Mouse (Mus musculus) common myeloid progenitor, adult 5-6 weeks (primary cell): ENCODE data around the gene Mrpl22. TPM values are rescaled to one million over a fixed set of nuclear protein-coding genes. Genes with fewer than 3 reads are reported as not detected.
A peak's percentile ranks its signal among the peaks of the same experiment; 100 is the strongest.
"Not testable (repeated sequence)": the region's sequence is repeated elsewhere in the genome, so short reads cannot be mapped to it uniquely, and the experiment has no call there.

ENCODE experiments used
- ATAC-seq: replicated peaks from 2 replicates; pipeline ENCODE4 v1.8.0; 2016; ENCODE audit warnings: low read depth, mild to moderate bottlenecking, moderate TSS enrichment, inconsistent platforms; ENCODE audit not compliant: poor library complexity, severe bottlenecking
- total RNA-seq: library from RNA; stranded (forward); fragments of 200-1000, 187-1606 nt; gene quantifications from 2 replicates; pipeline ENCODE4 v1.2.3, GENCODE M21; 2017

Mrpl22 gene
- total RNA-seq, 1 experiment from 2014 or later: 55.2 TPM

DNA sequence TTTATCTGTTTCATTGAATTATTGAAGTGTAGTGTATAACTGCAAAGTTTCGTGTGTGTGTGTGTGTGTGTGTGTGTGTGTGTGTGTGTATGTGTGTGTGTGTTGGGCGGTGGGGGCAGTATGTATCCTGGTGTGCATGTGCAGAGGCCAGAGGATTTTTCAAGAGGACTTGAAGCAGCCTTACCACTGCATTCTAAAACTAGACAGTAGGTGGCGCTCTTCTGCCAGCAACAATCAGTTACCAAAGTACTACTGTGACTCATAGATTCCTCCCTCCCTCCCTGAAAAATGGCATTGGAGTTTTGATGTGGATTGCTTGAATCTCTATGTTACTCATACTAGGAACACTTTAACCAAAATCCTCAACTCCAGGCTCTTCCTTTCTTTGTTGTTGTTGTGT lies 8.1 kb downstream of the Mrpl22 start:
- ATAC-seq: peak; percentile 79

DNA sequence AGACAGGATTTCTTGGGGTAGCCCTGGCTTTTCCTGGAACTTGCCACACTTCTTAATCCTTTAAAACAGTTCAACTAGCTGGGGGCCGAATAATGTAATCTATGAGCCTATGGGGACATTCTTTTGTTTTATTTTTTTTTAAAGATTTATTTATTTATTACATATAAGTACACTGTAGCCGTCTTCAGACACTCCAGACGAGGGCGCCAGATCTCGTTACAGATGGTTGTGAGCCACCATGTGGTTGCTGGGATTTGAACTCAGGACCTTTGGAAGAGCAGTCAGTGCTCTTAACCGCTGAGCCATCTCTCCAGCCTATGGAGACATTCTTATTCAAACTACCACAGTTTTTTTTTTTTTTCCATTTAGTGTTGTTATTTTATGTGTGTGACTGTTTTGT lies 8.5 kb downstream of the Mrpl22 start:
- not testable (repeated sequence) for ATAC-seq

DNA sequence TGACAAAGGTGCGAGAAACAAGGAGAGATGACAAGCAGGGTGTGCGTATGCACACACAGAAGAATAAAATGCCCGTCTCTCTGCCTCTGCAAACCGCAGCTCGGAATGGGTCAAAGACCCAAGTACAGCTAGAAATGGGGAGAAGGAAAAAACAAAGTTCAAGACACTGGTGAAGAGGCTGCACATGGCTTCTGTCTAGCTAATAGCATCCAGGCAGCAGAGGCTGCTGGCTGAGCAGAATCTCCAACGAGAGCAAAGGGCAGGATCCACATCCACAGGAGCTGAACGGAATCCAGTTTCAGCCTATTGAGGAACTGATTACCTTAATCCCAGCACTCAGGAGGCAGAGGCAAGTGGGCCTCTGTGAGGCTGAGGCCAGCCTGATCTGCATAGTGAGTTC lies 9.3 kb downstream of the Mrpl22 start:
- no peak for ATAC-seq

DNA sequence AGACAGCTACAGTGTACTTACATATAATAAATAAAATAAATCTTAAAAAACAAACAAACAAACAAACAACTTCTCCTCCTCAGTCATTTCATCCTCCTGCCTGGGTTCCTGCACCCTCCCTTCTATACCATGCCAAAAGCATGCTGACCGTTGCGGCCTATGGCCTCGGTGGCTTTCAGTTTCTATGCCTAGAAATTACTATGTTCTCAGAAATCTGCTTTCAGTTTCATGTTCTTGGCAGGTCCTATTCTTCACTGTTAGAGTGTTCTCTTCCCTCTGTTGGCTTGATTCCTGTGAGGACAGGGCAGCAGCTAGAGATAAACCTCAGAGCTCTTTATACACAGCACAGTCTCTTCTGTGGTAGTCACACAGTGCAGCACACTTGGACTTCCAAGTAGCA lies 12.1 kb downstream of the Mrpl22 start:
- peak; percentile 73 for ATAC-seq

GRCm38 (mm10) chr11:58189675-58190074 lies 18.2 kb downstream of the Mrpl22 start:
- ATAC-seq: no peak

GRCm38 (mm10) chr11:58193326-58193725 lies 21.9 kb downstream of the Mrpl22 start:
- 0 out of 2 replicates have a peak, but pooled peaks have one; percentile 15 for ATAC-seq

DNA sequence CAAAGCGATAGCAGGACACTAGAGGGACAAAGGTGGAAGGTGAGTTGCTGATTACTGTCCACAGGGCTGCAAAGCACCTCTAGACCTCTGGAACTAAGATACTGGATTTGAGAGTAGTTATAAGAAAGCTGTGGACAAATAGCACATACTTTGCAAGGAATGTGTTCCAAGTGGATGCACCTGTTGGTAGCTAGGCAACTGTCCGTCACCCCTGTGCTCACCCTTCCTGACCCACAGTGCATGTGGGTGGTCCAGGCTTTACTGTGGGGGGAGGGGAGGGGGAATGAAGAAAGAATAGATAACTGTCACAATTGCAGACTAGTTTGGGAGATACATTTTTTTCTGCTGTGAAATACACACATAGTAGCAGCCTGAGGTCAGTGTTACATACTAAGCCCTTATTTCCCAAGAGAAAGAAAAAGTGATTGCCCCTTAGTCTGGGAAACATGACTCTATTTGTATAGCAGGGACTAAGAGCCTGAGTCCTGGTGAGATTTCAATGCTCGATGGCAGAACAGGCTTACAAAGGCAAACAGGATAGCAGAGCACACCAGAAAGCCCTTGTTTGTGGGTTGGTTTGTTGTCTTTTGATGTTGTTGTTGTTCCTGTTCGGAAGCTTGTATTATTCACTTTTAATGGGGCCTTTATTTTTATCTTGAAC lies 22.5 kb downstream of the Mrpl22 start:
- no peak for ATAC-seq

DNA sequence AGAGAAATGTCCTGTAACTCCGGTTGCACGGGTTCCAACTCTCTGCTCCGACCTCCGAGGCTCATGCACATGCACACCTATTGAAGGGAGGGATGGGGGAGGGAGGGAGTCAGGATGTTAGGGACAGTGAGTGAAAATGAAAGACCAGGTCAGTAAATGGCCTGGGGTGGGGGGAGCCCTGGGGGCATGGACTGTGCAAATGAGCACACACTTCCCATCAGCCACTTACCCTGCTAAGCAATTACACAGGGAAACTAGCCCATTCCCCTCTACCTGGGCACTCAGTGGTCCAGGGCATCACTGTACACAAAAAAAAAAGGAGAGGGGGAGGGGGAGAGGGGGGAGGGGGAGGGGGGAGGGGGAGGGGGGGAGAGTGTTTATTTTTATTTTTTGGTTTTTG lies 27.2 kb downstream of the Mrpl22 start:
- no peak for ATAC-seq

DNA sequence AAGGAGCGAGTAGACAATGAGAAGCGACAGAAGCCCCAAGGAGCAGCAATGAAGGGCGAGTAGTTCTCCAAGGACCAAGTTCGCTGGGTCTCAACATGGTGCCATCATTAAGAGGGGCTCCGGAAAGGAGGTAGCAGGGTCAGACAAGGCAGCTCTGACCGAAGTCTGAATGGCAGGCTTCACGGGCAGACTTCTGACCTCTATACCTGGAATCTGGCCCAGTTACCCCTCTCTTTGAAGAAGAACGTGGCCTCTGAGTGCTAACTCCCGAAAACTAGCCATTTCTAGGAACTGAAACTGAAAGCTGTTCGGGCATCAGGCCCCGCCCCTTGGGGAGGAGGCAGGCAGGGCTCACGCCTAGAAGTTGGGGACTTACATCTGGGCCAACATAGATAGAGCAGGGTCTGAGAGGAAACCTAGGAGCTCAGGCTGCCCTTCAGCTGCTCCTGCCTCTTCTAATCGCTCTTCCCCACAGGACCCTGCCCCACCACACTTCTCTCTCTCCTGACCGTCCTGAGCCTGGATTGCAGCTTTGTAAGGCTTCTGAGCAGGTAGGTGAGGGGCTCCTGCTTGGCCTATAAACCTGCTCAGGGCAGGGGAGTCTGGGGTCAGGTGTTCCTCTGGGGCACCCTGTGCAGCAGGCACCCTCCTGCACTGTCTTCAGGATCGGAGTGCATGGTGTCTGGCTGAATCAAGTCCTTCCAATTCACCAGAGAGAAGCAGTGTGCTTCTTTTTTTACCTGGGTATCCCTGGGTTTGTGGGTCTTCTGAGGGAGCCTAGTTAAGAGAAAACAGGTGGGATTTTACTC lies 28.0 kb downstream of the Mrpl22 start, which contains the start of the genes Igtp and Irgm2:
Gene Igtp, plus strand, starts transcription at position 328 of the 809 bp plus-strand sequence.
Gene Irgm2, plus strand, starts transcription at position 390 of the 809 bp plus-strand sequence.
- ATAC-seq: peak; percentile 98

DNA sequence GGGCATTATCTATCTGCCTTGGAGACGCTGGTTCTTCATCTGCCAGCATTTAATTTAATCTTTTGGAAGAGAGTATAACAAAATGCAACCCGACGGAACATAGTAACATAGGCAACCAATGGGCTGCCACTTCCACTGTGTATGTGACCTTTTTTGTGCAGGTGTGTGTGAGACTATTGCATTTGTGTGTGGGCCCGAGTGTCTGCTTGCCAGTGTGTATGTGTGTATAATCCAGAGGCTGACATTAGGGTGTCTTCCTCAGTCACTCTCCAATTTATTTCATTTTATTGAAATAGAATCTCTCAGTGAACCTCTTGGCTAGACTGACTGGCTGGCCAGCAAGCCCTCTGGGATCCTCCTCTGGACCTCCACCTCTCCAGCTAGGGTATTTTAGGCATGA lies 28.8 kb downstream of the Mrpl22 start:
- no peak for ATAC-seq

GRCm38 (mm10) chr11:58201052-58201451 lies 29.6 kb downstream of the Mrpl22 start:
- ATAC-seq: no peak

DNA sequence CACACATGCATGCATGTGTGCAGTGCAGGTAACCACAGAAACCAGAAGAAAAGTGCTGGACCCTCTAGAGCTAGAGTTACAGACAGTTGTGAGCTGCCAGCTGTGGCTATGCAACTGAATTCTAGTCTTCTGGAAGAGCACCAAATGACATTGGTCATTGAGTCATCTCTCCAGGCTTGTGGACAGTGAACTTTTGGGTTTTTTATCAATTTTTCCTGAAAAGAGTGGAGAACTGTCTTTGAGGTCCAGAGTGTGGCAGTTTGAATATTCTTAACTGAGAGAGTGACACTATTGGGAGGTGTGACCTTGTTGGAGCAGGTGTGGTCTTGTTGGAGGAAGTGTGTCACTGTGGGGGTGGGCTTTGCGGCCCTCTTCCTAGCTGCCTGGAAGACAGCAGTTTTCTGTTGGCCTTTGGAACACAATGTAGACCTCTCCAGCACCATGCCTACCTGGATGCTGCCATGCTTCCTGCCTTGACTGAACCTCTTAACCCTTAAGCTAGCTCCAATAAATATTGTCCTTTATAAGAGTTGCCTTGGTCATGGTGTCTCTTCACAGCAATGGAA lies 38.9 kb downstream of the Mrpl22 start:
- ATAC-seq: no peak

DNA sequence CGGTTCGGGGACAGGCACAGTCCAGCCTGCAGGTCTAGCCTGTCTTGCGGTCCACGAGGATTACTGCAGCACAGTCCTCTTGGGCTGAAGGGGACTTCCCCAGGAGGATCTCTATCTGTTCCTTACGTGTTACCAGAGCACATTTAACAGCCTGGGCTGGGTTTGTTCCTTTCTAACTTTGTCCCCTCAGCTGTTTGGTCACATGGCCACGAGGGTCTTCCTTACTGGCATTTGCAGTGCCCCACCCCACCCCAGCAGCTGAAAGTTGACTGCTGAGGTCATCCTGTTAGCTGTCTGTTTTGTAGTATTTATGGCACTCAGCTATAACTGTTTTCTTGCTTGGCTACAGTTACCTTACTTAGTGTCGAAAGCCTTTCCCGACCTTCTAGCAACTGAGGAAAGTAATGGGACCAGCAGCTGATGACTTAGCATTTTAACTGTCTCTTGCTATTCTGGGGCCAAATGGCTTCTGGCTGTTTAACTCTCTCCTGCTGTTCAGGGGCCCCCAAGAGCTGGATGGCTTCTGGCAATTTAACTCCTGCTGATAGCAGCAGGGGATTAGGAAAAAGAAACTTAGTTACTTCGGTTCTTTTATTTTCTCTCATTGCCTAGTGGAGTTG lies 39.7 kb downstream of the Mrpl22 start:
- peak; percentile 26 for ATAC-seq

GRCm38 (mm10) chr11:58211682-58212067 lies 40.2 kb downstream of the Mrpl22 start:
- ATAC-seq: no peak

- no peak for ATAC-seq
These were observed 42.3 kb downstream of the Mrpl22 start for GRCm38 (mm10) chr11:58213673-58214342.

- ATAC-seq: peak; percentile 92
These were observed 43.1 kb downstream of the Mrpl22 start for GRCm38 (mm10) chr11:58214391-58215048.

- ATAC-seq: not testable (repeated sequence)
These were observed 43.6 kb downstream of the Mrpl22 start for GRCm38 (mm10) chr11:58215049-58215430.

- ATAC-seq: no peak
These were observed 44.4 kb downstream of the Mrpl22 start for GRCm38 (mm10) chr11:58215814-58216213.

DNA sequence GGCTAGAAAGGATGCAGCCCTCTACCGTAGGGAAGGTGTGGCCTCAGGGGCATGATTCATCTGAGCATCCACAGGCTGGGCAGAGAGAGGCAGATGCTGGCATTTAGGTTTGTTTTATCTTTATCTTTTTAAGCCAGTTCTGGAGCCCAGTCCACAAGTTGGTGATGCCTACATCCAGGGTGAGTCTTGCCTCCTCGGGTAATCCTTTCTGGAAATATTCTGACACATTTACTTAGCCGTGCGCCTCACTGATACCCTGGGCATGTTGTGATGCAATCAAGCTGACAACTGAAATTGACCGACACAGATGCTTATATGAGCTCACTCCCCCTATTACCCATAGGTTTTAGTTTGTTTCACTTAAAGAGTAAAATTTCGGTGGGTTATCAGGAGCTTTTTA lies 45.4 kb downstream of the Mrpl22 start:
- ATAC-seq: no peak

DNA sequence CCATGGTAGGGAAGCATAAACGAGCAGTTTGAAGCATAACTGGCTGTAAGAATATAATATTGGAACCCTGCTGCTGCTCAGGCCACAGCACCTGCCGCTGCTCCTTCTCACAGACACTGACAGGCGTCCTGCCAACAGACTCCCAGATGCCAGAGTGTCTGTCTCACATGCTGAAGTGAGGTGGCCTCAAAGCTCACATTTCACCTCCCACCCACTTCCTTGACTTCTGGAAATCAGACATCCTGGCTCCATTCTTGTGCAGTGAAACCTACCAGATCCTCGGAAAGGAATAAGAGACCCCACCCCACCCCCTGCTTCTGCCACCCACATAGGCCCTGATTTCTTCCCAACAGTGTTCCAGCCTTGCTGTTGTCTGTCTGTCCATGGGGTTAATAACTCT lies 52.3 kb downstream of the Mrpl22 start:
- no peak for ATAC-seq
